Mouse (Mus musculus): ENCODE data around the gene Gm9821. TPM values are rescaled to one million over a fixed set of nuclear protein-coding genes. Genes with fewer than 3 reads are reported as not detected.

Gm9821 gene
- total RNA-seq, 2 experiments from 2014 or later: not detected

- no peak for DNase-seq (ENCODE audit: extremely low spot score in 1 of 2, low spot score in 1 of 2)
Measured at GRCm38 (mm10) chr2:91946836-91947235, 1.3 kb downstream of the Gm9821 start.

DNA sequence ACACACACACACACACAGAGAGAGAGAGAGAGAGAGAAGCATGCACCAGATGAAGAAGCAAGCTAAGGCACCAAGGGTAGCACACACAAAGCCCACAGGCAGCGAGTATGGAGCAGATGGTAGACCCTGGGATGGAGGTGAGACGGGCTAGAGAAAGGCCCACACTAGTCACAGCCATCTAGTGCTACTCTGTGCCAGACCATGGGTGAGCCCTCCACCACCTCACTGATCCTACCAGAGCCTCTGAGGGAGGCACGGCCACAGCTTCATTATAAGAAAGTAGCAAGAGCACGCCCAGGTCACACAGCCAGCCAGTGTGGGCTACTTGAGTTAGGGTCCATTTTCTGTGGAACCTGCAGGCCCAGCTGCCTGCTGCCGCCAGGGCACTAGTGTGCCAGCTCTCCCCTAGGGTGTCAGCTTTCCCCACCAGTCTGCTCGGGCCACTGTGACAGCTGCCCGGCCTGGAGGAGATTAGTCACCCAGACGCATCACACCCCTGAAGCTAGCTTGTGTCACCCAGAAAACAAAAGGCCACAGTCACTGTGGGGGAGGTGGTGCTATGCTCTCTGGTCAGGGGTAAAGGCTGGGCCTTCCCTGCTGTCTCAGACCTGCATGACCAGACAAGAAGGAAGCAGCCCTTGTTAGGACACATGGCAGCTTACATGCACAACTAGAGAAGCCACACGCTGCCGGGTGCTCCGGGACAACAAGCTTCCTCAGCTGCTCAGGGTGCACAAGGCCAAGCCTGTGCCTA, 2.1 kb downstream of the Gm9821 start:
- no peak for DNase-seq (ENCODE audit: extremely low spot score in 1 of 2, low spot score in 1 of 2)

DNA sequence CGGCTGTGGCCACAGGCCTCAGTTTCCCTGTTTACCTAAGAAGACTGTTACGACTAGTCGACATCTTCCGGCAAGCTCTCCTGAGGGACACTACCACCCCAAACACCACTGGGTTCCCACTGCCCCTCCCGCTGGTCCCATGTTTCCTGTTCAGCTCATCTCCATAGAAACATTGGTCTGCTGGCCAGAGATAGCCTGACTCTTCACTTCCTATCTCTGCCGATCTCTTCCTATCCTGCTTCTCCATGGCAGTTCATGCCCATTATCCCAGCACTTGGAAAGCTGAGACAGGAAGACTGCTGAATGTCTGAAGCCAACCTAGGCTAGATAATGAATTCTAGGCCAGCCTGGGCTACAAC, 2.6 kb downstream of the Gm9821 start:
- DNase-seq (ENCODE audit: extremely low spot score in 1 of 2, low spot score in 1 of 2): no peak

- DNase-seq (ENCODE audit: extremely low spot score in 1 of 2, low spot score in 1 of 2): no peak
Measured at GRCm38 (mm10) chr2:91948792-91949241, 3.3 kb downstream of the Gm9821 start.

- no peak for DNase-seq (ENCODE audit: extremely low spot score in 1 of 2, low spot score in 1 of 2)
Measured at GRCm38 (mm10) chr2:91949411-91950274, 4.1 kb downstream of the Gm9821 start.

GRCm38 (mm10) chr2:91950275-91951085, 5.0 kb downstream of the Gm9821 start:
- DNase-seq (ENCODE audit: extremely low spot score in 1 of 2, low spot score in 1 of 2): no peak

DNA sequence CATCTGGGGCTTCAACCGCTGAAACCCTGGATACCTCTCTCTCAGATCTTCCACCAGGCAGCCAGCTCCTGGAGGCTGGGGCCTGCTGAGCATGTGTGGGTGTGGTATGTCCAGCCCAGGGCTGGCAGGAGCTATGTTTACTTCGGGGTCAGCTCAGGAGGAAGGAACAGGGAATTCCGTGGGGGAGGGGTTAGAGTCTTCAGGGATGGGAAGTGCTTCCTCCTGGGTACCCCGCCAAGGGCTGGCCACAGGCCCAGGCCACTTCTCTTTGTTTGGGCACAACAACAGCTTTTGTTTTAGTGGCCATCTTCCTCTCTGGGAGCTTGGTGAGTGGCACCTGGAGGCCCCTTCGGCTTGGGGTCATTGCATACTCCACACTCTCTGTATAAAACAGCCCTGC, 8.3 kb downstream of the Gm9821 start:
- no peak for DNase-seq (ENCODE audit: extremely low spot score in 1 of 2, low spot score in 1 of 2)

DNA sequence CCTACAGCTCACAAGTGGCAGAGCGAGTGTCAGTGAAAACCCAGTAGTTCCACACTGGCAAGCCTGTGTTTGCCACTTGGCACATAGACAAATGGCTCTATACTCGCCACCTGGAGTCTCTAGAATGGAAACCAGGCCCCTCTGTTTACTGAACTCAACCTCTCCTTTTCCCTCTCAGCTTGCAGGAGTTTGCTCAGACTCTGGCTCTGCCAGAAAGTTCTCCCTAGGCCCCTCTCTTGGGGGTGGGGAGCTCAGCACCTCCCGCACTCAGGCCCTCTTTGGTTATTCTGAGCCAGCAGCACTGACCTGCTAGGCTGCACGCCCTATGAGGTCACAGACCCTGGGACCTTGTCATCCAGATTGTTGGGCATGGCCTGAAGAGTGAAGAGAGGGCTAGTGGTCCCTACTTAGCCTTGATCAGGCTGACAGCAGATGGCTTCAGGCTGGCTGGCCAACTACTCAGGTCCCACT, 9.7 kb downstream of the Gm9821 start:
- DNase-seq (ENCODE audit: extremely low spot score in 1 of 2, low spot score in 1 of 2): no peak

DNA sequence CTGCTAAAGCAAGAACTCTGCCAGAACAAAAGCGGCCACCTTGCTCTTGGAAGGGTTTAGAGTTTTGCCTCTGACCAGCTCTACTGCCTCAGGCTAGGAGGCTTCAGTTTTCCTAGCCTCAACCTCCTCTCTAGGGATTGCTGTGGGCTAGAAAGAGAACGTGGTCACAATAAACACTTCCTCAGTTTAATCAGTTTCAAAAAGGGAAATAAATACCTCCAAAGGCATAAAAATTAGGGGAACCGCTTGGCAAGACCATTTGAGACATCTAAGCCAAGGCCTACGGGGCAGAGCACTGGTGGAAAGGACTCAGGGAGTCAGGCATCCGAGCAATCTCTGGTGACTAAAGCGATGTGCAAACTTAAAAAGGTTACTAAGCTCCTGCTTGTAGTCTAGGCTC, 10.4 kb downstream of the Gm9821 start:
- no peak for DNase-seq (ENCODE audit: extremely low spot score in 1 of 2, low spot score in 1 of 2)

- peak; percentile 59 to 66 for DNase-seq (ENCODE audit: extremely low spot score in 1 of 2, low spot score in 1 of 2)
Measured at GRCm38 (mm10) chr2:91957096-91957495, 11.6 kb downstream of the Gm9821 start.

DNA sequence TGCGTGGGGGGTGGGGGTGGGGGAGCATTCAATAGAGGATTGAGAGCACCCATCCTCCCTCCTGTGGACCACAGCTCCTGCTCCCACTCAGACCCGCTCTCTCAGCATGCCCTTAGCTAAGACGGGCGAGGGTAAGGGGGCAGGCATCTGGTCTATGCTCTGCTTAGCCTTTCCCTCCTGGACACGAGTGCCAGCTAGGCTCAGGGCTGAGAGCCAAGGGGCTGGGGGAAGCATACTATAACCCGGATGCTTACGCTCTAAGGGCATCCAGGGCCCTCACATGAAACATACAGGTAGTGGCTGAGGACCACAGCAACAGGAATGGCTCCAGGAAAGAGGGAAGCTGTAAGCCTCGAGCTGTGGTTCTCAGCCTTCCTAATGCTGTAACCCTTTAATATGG, 12.5 kb downstream of the Gm9821 start:
- no peak for DNase-seq (ENCODE audit: extremely low spot score in 1 of 2, low spot score in 1 of 2)

DNA sequence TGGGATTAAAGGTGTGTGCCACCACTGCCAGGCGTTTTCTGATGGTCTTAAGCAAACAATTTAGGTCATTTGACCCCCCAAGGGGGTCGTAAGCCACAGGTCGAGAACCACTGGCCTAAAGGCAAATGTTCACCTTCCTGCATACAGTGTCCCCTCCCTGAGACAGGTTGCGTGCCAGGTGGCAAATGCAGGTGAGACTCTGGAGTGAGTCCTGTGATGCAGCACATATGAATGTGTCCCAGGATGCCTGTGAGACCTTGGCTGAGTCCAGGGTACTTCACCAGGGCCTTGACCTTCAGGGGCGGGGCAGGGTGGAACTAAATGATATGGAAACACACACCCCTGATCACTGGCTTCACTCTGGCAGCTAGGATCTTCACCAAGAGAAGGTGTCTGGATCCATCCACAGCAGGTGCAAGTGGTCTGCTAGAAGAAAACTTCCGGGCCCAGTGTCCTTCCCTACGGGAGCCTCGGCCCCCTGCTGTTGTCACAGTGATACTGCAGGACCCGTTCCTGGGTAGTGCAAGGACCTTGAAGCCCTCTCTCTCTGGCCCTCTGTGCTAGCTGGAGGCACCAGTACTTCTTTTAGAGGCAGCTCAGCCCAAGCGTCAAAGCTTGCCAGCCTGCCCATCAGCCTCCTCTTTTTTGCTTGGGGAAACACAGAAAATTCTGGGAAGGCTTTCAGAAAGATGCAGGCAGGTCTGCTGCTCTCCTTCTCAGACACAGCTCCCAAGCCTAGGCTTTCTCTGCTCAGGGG, 13.4 kb downstream of the Gm9821 start:
- DNase-seq (ENCODE audit: extremely low spot score in 1 of 2, low spot score in 1 of 2): no peak

DNA sequence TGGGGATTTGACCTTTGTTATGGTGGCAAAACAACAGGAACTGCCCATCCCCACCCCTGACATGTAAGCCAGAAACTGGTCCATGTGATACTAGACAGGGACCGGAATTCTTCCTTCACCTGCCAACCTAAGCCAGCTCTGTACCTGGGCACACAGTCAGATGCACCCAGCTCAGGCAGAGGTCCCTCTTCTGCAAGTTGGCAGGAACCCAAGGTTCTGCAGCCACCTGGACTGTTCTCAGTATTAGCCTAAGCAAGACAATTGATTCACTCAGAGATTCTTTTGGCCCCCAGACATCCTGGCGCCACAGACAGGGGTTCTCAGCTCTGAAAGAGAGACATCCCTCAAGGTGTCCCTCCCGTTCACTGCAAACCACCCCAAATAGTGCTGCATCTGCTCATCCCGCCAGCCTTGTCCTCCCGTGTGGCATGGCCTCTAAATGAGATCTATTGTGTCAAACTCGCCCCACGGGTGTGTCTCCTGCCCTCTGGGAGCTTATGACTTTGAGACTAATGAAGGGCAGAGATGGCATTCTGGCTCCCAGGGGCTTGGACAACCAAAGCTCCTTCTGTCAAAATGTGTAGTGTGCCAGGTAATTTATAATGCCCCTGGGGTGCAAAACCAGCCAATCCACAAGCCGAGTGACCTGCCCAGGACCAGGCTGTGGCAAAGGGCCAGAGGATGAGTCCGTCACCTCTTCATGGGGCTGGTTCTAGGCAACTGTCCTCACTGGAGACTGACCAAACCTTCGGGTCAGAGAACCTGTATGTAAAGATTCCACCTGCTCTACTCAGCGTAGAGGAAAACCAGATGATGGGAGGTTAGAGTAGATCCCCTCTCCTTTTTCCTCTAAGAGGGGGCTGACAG, 14.3 kb downstream of the Gm9821 start:
- no peak for DNase-seq (ENCODE audit: extremely low spot score in 1 of 2, low spot score in 1 of 2)

- DNase-seq (ENCODE audit: extremely low spot score in 1 of 2, low spot score in 1 of 2): no peak
Measured at GRCm38 (mm10) chr2:91960459-91960858, 15.0 kb downstream of the Gm9821 start.

- no peak for DNase-seq (ENCODE audit: extremely low spot score in 1 of 2, low spot score in 1 of 2)
Measured at GRCm38 (mm10) chr2:91961901-91962761, 16.6 kb downstream of the Gm9821 start.

GRCm38 (mm10) chr2:91962864-91963401, 17.4 kb downstream of the Gm9821 start:
- no peak for DNase-seq (ENCODE audit: extremely low spot score in 1 of 2, low spot score in 1 of 2)

DNA sequence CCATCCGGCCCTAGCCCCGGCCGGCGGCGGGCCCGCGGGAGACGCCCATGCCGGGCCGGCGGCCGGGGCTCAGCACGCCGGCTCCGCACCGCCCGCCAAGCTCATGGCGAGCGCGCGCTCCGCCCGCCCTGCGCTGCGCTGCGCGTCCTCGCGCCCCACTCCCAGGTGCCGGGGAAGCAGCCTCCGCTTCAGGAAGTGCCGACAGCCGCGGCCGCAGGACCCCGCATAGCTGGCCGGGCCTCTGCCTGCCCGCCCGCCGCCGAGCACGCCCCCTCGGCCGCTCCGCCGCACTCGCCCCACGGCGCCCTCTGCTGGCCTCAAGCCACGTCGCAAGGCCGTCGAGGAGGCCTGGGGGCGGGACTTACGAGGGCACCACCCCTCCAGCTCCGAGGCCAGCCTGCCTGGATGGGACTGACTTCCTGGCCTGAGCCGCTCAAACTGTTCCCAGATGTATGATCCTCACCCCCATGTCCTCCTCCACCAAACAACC, 18.0 kb downstream of the Gm9821 start:
- peak; percentile 94 to 96 for DNase-seq (ENCODE audit: extremely low spot score in 1 of 2, low spot score in 1 of 2)

Data from layer of hippocampus, postnatal 25 days (tissue).